Mouse (Mus musculus) forebrain, embryonic 15.5 days (tissue): ENCODE measurements around the gene Comp. TPM values are rescaled to one million over a fixed set of nuclear protein-coding genes. Genes with fewer than 3 reads are reported as not detected.

Experiments
- ATAC-seq: fragments of 200-750 bp; cut with Nextera tagmentation; replicated peaks from 2 replicates; pipeline ENCODE4 v1.8.0; 2017; ENCODE audit warnings: mild to moderate bottlenecking, moderate TSS enrichment, moderate library complexity
- H3K27ac ChIP-seq: fragments of 300-500 bp; sonication (generic); replicated peaks from 2 replicates; pipeline ENCODE4 v1.5.1; 2015; ENCODE audit warnings: mild to moderate bottlenecking, inconsistent platforms
- H3K27me3 ChIP-seq: fragments of 300-500 bp; sonication (generic); 2 replicates; pipeline ENCODE4 v1.6.1; 2015; ENCODE audit warnings: inconsistent platforms
- H3K36me3 ChIP-seq: fragments of 300-500 bp; sonication (generic); 2 replicates; pipeline ENCODE4 v1.6.1; 2015; ENCODE audit warnings: mild to moderate bottlenecking, inconsistent platforms
- H3K4me1 ChIP-seq: fragments of 300-500 bp; sonication (generic); 2 replicates; pipeline ENCODE4 v1.6.1; 2015; ENCODE audit warnings: inconsistent platforms
- H3K4me2 ChIP-seq: fragments of 300-500 bp; sonication (generic); replicated peaks from 2 replicates; pipeline ENCODE4 v1.6.1; 2015; ENCODE audit warnings: mild to moderate bottlenecking, inconsistent platforms
- H3K4me3 ChIP-seq: fragments of 300-500 bp; sonication (generic); 2 replicates; pipeline ENCODE4 v1.5.1; 2015; ENCODE audit warnings: mild to moderate bottlenecking, inconsistent platforms
- H3K9ac ChIP-seq: fragments of 300-500 bp; sonication (generic); replicated peaks from 2 replicates; pipeline ENCODE4 v1.6.1; 2015; ENCODE audit warnings: mild to moderate bottlenecking, inconsistent platforms
- H3K9me3 ChIP-seq: fragments of 300-500 bp; sonication (generic); 2 replicates; pipeline ENCODE4 v1.6.1; 2016; ENCODE audit warnings: inconsistent platforms
- WGBS: fragments of 180-500 bp; shearing (Covaris S2); methylation state at CpG from one replicate; pipeline ENCODE4 v1.1.7; 2015; ENCODE audit warnings: mixed read lengths; 5-methylcytosine and 5-hydroxymethylcytosine counted together
- polyA plus RNA-seq: library from polyadenylated mRNA; unstranded; fragments of >200 nt; fragmentation: Nextera tagmentation; extraction: Ambion mirVana; gene quantifications from 2 replicates; pipeline ENCODE4 v1.2.1, GENCODE M21; 2015

Gene Comp
- 0.14 TPM in 1 of 2 replicates, not detected in the other for polyA plus RNA-seq

GRCm38 (mm10) chr8:70373397-70374317 is at the start of gene Comp:
Comp (plus strand) TSS chr8:70373558.
- Histone ChIP-seq H3K4me3 (peak within 1 kb of the TSS; percentile 30), H3K27me3 (peaks cover 73% of the 10 kb centered on the region), H3K4me2 (peak within 1 kb of the TSS; percentile 41), H3K4me1 (peaks cover 24% of the 10 kb centered on the region), H3K9me3 (no peaks in the 10 kb centered on the region), H3K9ac (no peak within 1 kb of the TSS), H3K36me3 (no peaks in the 10 kb centered on the region), H3K27ac (no peak within 1 kb of the TSS)
- 3% methylated on average over 47 of the region's 47 CpGs for WGBS
- peak; percentile 3; the same call in 1 of the 2 replicates for ATAC-seq

DNA sequence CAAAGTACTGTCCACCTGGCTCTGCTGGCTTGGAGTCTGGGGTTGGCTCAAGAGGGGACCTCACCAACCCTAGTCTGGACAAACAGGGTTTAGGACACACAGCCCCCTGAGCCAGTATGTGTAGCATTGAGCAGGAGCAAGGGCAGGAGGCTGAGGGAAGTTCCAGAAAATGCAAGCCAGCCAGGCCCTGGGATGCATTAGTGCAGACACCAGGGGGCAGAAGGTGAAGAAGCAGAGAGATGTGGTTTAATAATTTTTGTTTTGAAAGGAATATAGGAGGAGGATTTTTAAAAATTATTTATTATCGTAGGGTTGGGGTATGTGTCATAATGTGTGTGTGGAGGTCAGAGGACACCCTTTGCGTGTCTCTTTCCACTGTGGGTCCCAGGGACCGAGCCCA is 49.6 kb upstream of the Comp start:
- Histone ChIP-seq H3K36me3 (peaks cover 49% of the 10 kb centered on the region), H3K9ac (no peak overlapping the region), H3K27ac (no peak overlapping the region), H3K4me1 (no peaks in the 10 kb centered on the region), H3K9me3 (no peaks in the 10 kb centered on the region), H3K27me3 (no peaks in the 10 kb centered on the region), H3K4me2 (no peak overlapping the region), H3K4me3 (no peak overlapping the region)
- 93% methylated on average over 3 of the region's 3 CpGs for WGBS
- ATAC-seq = no peak

DNA sequence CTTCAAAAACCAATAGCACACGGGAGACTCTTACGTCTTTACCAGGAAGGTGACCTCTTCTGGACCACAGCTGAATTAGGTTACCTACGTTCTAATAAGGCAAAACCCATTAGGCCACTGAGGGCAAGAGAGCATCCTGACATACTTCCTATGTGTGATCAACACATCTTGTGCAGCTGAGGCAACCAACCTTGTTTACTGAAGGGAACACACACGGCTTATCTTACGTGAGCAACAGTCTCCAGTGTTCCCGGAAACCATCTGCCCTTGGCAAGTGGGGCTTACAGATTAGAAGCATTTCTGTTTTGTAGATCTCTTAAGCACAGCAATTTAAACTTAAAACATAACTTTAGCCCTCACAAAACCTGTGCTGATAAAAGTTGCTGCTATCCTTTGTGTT is 45.8 kb upstream of the Comp start:
- Histone ChIP-seq H3K9me3 (no peaks in the 10 kb centered on the region), H3K4me3 (no peak overlapping the region), H3K27me3 (no peaks in the 10 kb centered on the region), H3K4me1 (peaks cover 28% of the 10 kb centered on the region), H3K4me2 (no peak overlapping the region), H3K9ac (no peak overlapping the region), H3K36me3 (peaks cover 50% of the 10 kb centered on the region), H3K27ac (no peak overlapping the region)
- 91% methylated on average over 6 of the region's 6 CpGs for WGBS
- no peak for ATAC-seq

- Histone ChIP-seq H3K27ac (no peak within 1 kb of the TSS), H3K27me3 (no peaks in the 10 kb centered on the region), H3K36me3 (peaks cover 54% of the 10 kb centered on the region), H3K4me1 (peaks cover 28% of the 10 kb centered on the region), H3K4me2 (peak within 1 kb of the TSS; percentile 19; the same call in 1 of the 2 replicates), H3K9ac (no peak within 1 kb of the TSS; the same call in 1 of the 2 replicates), H3K9me3 (no peaks in the 10 kb centered on the region), H3K4me3 (peak within 1 kb of the TSS; percentile 2; the same call in 1 of the 2 replicates)
- 33% methylated on average over 14 of the region's 14 CpGs for WGBS
- ATAC-seq = no peak
These were observed 44.1 kb upstream of the Comp start, which contains the start of gene Gdf1 for GRCm38 (mm10) chr8:70329124-70329834. Gdf1 (plus strand) TSS chr8:70329817.

DNA sequence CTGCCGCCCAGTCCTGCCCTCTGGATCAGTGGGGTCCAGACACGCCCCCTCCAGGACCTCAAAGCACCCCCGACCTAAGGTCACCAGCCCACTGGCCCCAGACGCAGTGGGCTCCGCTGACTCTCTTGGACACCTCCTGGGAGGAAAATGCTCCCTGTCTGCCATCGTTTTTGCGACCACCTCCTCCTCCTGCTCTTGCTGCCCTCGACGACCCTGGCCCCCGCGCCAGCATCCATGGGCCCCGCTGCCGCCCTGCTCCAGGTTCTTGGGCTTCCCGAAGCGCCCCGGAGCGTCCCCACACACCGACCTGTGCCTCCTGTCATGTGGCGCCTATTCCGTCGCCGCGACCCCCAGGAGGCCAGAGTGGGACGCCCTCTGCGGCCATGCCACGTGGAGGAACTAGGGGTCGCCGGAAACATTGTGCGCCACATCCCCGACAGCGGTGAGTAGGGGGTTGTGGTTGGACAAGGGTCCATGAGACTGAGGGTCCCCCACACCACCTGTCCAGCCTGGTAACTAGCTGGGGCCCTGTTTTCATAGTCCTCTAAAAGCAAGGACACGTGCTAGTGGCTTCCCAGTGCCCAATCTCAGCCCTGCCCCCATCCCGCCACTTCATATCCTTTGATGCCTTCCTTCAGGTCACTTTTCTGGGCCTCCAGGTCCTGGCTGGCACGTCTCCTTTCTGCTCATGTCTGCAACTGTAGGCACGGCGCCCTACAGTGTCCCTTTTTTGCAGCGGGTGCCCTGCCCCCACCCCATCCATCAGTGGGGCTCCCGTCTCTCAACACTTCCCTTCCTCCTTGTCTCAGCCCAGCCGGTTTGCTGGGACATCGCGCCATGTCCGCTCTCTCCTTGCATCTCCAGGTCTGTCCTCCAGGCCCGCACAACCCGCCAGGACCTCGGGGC is 43.3 kb upstream of the Comp start:
- Histone ChIP-seq H3K27ac (no peak overlapping the region), H3K4me2 (peak overlapping the region; percentile 19; the same call in 1 of the 2 replicates), H3K27me3 (no peaks in the 10 kb centered on the region), H3K36me3 (peaks cover 54% of the 10 kb centered on the region), H3K9me3 (no peaks in the 10 kb centered on the region), H3K4me1 (peaks cover 28% of the 10 kb centered on the region), H3K9ac (no peak overlapping the region; the same call in 1 of the 2 replicates), H3K4me3 (peak overlapping the region; percentile 2; the same call in 1 of the 2 replicates)
- WGBS = 11% methylated on average over 45 of the region's 45 CpGs
- ATAC-seq = peak; percentile 30

DNA sequence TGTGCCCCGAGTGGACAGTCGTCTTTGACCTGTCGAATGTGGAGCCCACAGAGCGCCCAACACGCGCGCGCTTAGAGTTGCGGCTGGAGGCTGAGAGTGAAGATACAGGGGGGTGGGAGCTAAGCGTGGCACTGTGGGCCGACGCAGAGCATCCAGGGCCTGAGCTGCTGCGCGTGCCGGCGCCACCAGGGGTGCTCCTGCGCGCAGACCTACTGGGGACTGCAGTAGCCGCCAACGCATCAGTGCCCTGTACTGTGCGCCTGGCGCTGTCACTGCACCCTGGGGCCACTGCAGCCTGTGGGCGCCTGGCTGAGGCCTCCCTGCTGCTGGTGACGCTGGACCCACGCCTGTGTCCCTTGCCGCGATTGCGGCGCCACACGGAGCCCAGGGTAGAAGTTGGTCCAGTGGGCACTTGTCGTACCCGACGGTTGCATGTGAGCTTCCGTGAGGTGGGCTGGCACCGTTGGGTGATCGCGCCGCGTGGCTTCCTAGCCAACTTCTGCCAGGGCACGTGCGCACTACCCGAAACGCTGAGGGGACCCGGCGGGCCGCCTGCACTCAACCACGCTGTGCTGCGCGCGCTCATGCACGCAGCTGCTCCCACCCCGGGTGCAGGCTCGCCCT is 42.5 kb upstream of the Comp start:
- Histone ChIP-seq H3K4me2 (peak overlapping the region; percentile 19; the same call in 1 of the 2 replicates), H3K4me1 (peaks cover 28% of the 10 kb centered on the region), H3K9me3 (no peaks in the 10 kb centered on the region), H3K9ac (no peak overlapping the region), H3K27me3 (no peaks in the 10 kb centered on the region), H3K4me3 (peak overlapping the region; percentile 2; the same call in 1 of the 2 replicates), H3K36me3 (peaks cover 61% of the 10 kb centered on the region), H3K27ac (peak overlapping the region; percentile 55; the same call in 1 of the 2 replicates)
- ATAC-seq = peak; percentile 77
- WGBS = 30% methylated on average over 53 of the region's 53 CpGs

DNA sequence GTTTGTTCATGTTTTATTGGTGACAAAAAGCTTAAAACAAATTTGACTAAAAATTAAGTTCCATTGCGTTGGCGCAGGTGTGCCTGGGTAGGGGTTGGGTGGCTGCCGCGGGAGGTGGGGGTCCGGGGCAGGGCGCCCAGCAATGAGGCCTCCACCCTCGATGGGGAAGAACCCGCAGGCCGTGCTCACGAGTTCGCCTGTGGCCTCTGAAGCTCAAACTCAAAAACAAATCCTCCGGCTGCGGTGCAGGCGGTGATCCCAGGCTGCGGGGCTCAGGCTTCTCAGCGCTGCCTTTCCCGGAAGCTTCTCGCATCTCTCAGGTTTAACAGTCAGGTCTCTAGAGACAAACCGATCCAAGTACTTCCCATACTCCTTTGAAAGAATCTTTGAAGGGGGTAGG is 41.8 kb upstream of the Comp start:
- Histone ChIP-seq H3K9me3 (no peaks in the 10 kb centered on the region), H3K27ac (peak overlapping the region; percentile 55), H3K36me3 (peaks cover 67% of the 10 kb centered on the region), H3K4me2 (no peak overlapping the region), H3K27me3 (no peaks in the 10 kb centered on the region), H3K9ac (no peak overlapping the region), H3K4me1 (peaks cover 28% of the 10 kb centered on the region), H3K4me3 (no peak overlapping the region)
- no peak for ATAC-seq
- 59% methylated on average over 19 of the region's 19 CpGs for WGBS

- Histone ChIP-seq H3K4me3 (peak overlapping the region; percentile 14; the same call in 1 of the 2 replicates), H3K36me3 (peaks cover 71% of the 10 kb centered on the region), H3K27me3 (no peaks in the 10 kb centered on the region), H3K4me2 (peak overlapping the region; percentile 20; the same call in 1 of the 2 replicates), H3K9me3 (no peaks in the 10 kb centered on the region), H3K9ac (peak overlapping the region; percentile 47; the same call in 1 of the 2 replicates), H3K27ac (peak overlapping the region; percentile 55), H3K4me1 (peaks cover 28% of the 10 kb centered on the region)
- peak; percentile 75 for ATAC-seq
- WGBS = 22% methylated on average over 41 of the region's 41 CpGs
These were observed 41.1 kb upstream of the Comp start for GRCm38 (mm10) chr8:70332070-70332877.

GRCm38 (mm10) chr8:70332878-70333202 is 40.5 kb upstream of the Comp start:
- H3K4me3 ChIP-seq = no peak overlapping the region
- WGBS = 92% methylated on average over 6 of the region's 6 CpGs
- no peak overlapping the region for H3K27ac ChIP-seq
- H3K27me3 ChIP-seq = no peaks in the 10 kb centered on the region
- ATAC-seq = peak; percentile 0; the same call in 1 of the 2 replicates
- no peak overlapping the region for H3K9ac ChIP-seq
- peaks cover 28% of the 10 kb centered on the region for H3K4me1 ChIP-seq
- H3K9me3 ChIP-seq = no peaks in the 10 kb centered on the region
- peaks cover 71% of the 10 kb centered on the region for H3K36me3 ChIP-seq
- no peak overlapping the region for H3K4me2 ChIP-seq

GRCm38 (mm10) chr8:70338931-70339330 is 34.4 kb upstream of the Comp start:
- WGBS = 93% methylated on average over 7 of the region's 7 CpGs
- H3K9ac ChIP-seq = no peak overlapping the region
- no peak for ATAC-seq
- H3K9me3 ChIP-seq = no peaks in the 10 kb centered on the region
- no peak overlapping the region for H3K4me3 ChIP-seq
- no peak overlapping the region for H3K4me2 ChIP-seq
- H3K27ac ChIP-seq = no peak overlapping the region
- peaks cover 12% of the 10 kb centered on the region for H3K4me1 ChIP-seq
- H3K36me3 ChIP-seq = peaks cover 94% of the 10 kb centered on the region
- H3K27me3 ChIP-seq = no peaks in the 10 kb centered on the region
